Mouse (Mus musculus) lung, embryonic 14.5 days (tissue): Measurements from ENCODE around the gene Smdt1. TPM values are rescaled to one million over a fixed set of nuclear protein-coding genes. Genes with fewer than 3 reads are reported as not detected.
"Not testable (repeated sequence)": the region's sequence is repeated elsewhere in the genome, so short reads cannot be mapped to it uniquely, and the experiment has no call there.

Experiments used
- ATAC-seq: fragments of 200-750 bp; cut with Nextera tagmentation; 2 replicates; pipeline ENCODE4 v1.8.0; 2017; ENCODE audit warnings: mild to moderate bottlenecking, moderate TSS enrichment, moderate library complexity; ENCODE audit not compliant: insufficient read depth
- DNase-seq: peaks from one replicate; pipeline ENCODE4 v3.0.0-alpha.2; 2015
- H3K27ac ChIP-seq: fragments of 300-500 bp; sonication (generic); 2 replicates; pipeline ENCODE4 v1.5.1; 2014; ENCODE audit warnings: low read depth, mild to moderate bottlenecking, moderate library complexity
- H3K27me3 ChIP-seq: fragments of 300-500 bp; sonication (generic); 2 replicates; pipeline ENCODE4 v1.6.1; 2014; ENCODE audit warnings: low read length, control low read depth; ENCODE audit not compliant: insufficient read depth
- H3K36me3 ChIP-seq: fragments of 300-500 bp; sonication (generic); 2 replicates; pipeline ENCODE4 v1.6.1; 2014; ENCODE audit warnings: control low read depth; ENCODE audit not compliant: insufficient read depth
- H3K4me1 ChIP-seq: fragments of 300-500 bp; sonication (generic); 2 replicates; pipeline ENCODE4 v1.6.1; 2014; ENCODE audit warnings: antibody characterized with exemption, control low read depth; ENCODE audit not compliant: insufficient read depth
- H3K4me2 ChIP-seq: fragments of 300-500 bp; sonication (generic); 2 replicates; pipeline ENCODE4 v1.6.1; 2014; ENCODE audit warnings: mild to moderate bottlenecking
- H3K4me3 ChIP-seq: fragments of 300-500 bp; sonication (generic); 2 replicates; pipeline ENCODE4 v1.5.1; 2014; ENCODE audit warnings: low read depth, low read length
- H3K9ac ChIP-seq: fragments of 300-500 bp; sonication (generic); 2 replicates; pipeline ENCODE4 v1.6.1; 2014
- H3K9me3 ChIP-seq: fragments of 300-500 bp; sonication (generic); 2 replicates; pipeline ENCODE4 v1.6.1; 2016; ENCODE audit warnings: low read depth, low read length, control low read depth
- CTCF ChIP-seq: IDR thresholded peaks from 2 replicates; pipeline ENCODE4 v1.5.1; 2016; ENCODE audit warnings: antibody characterized with exemption, low read depth
- WGBS: fragments of 180-500 bp; shearing (Covaris S2); extraction: QIAGEN DNeasy Blood & Tissue Kit; methylation state at CpG from one replicate; pipeline ENCODE4 v1.1.7; 2014; 5-methylcytosine and 5-hydroxymethylcytosine counted together
- polyA plus RNA-seq: library from polyadenylated mRNA; unstranded; fragments of >200 nt; fragmentation: Nextera tagmentation; extraction: Ambion mirVana; gene quantifications from 2 replicates; pipeline ENCODE4 v1.2.1, GENCODE M21; 2014

Smdt1 gene
- polyA plus RNA-seq, 1 experiment from 2014 or later, result 226 TPM

DNA sequence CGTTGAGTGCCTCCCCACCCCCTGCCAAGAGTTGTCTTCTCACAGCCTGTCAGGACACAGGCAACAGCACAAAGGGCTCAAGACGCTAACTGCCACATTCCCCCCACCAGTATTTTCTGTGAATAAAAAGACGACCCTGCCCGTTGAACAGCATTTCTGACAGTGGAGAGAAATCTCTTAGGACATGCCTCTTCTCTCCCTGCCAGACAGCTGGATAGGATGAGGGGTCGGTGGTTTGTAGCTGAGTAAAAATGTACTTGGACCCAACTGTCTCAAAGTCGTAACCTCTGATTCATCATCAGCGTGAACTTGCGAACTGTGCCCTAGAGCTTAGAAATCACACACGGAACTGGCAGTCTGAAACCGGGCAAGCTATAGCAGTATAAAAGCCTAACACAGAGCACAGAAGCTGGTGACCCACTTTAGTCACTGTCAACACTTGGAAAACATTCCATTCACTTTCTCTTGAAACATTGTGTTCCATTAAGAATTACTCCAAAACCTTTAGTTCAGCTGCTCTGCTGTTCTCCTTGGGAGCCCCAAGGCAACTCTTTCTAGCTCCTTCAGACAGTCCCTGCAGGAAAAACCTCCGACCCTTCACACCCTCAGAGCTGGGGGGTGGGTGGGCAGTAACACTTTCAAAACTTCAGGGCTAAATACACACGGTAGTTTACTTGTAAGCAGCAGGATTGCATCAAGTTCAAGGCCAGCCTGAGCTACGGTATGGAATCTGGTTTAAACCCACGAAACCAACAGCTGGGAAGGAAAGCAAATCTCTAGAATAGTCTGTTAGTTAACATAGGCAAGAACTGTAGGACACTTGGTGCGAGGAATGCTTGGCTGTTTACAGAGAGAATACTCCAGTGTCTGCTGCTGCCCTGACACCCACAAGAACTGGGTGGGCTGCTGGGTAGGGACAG lies 39.8 kb downstream of the Smdt1 start:
- H3K9me3 ChIP-seq, result no peaks in the 10 kb centered on the region
- H3K36me3 ChIP-seq, result no peaks in the 10 kb centered on the region; the same call in 1 of the 2 replicates
- DNase-seq (peak; percentile 38), ATAC-seq (no peak)
- peak overlapping the region; percentile 3 for H3K27ac ChIP-seq
- TF ChIP-seq CTCF, result no peak
- H3K27me3 ChIP-seq, result no peaks in the 10 kb centered on the region
- H3K9ac ChIP-seq, result no peak overlapping the region
- no peak overlapping the region for H3K4me3 ChIP-seq
- peaks cover 3% of the 10 kb centered on the region; the same call in 1 of the 2 replicates for H3K4me1 ChIP-seq
- 26% methylated on average over 15 of the region's 15 CpGs for WGBS
- peak overlapping the region; percentile 65 for H3K4me2 ChIP-seq

DNA sequence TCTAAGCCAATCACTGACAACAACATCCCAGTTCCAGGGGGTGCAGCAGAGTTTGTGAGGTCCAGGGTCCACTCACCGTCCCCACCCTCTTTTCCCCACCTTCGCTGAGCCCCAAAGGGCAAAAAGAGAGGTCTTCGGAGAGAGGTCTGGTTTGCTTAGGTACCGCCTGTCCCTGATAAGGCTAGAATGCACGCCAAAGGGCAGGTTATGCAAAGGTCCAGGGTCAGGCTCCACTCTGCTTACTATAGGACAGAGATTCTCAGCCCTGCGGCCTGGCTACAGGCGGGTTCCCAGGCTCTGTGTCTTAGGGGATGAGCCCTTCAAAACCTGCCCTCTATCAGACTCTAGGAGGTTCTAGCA lies 40.7 kb downstream of the Smdt1 start:
- 14% methylated on average over 7 of the region's 7 CpGs for WGBS
- no peaks in the 10 kb centered on the region for H3K9me3 ChIP-seq
- H3K27me3 ChIP-seq, result no peaks in the 10 kb centered on the region
- peaks cover 3% of the 10 kb centered on the region; the same call in 1 of the 2 replicates for H3K4me1 ChIP-seq
- peak overlapping the region; percentile 49 for H3K9ac ChIP-seq
- DNase-seq (no peak), ATAC-seq (no peak)
- H3K4me3 ChIP-seq, result peak overlapping the region; percentile 42
- peak overlapping the region; percentile 65 for H3K4me2 ChIP-seq
- TF ChIP-seq CTCF, result no peak
- peak overlapping the region; percentile 68; the same call in 1 of the 2 replicates for H3K27ac ChIP-seq
- no peaks in the 10 kb centered on the region for H3K36me3 ChIP-seq

DNA sequence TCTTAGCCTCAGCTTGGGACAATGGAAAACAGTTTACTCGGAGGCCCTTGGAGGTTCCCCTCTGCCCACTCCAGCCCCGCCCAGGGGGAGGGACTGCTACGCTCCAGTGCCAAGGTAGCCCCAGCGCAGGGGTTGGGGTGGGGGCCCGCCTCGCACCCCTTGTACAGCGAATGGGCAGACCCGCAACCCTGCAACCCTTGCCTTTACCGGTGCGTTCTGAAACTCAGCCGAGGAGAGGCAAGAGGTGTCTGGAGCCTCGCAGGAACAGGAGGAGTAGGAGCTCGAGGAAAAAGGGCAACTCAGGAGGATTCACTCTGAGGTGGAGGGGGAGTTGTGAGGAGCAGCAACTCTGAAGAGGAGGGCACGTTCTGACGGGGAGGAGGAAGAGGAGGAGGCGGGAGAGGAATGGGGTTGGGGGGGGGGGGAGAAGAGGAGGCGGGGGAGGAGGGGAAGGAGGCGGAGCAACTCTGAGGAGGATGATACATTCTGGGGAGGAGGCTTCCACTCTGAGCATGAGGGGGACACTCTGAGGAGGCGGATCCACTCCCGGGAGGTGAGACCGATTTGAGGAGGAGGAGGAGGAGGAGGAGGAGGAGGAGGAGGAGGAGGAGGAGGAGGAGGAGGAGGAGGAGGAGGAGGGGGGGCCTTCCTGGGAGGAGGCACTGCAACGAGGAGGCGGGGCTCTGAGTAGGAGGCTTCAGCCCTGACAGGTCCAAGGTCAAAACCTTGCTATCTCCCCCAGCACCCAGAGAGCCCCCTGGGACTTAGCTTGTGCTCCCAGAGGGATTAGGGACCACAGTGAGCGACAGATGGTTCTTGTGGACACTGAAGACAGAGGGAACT lies 41.3 kb downstream of the Smdt1 start, which contains the start of gene Cyp2d22:
Gene Cyp2d22 (minus strand): TSS at position 390 of the 843 bp plus-strand sequence.
- TF ChIP-seq CTCF, result no peak
- Histone ChIP-seq H3K9me3 (no peaks in the 10 kb centered on the region), H3K9ac (peak within 1 kb of the TSS; percentile 49), H3K4me3 (peak within 1 kb of the TSS; percentile 42), H3K4me2 (peak within 1 kb of the TSS; percentile 65), H3K27ac (peak within 1 kb of the TSS; percentile 68; the same call in 1 of the 2 replicates), H3K27me3 (no peaks in the 10 kb centered on the region), H3K36me3 (no peaks in the 10 kb centered on the region), H3K4me1 (peaks cover 3% of the 10 kb centered on the region; the same call in 1 of the 2 replicates)
- 1% methylated on average over 18 of the region's 24 CpGs for WGBS
- peak; percentile 72 for ATAC-seq
- peak; percentile 69 for DNase-seq

DNA sequence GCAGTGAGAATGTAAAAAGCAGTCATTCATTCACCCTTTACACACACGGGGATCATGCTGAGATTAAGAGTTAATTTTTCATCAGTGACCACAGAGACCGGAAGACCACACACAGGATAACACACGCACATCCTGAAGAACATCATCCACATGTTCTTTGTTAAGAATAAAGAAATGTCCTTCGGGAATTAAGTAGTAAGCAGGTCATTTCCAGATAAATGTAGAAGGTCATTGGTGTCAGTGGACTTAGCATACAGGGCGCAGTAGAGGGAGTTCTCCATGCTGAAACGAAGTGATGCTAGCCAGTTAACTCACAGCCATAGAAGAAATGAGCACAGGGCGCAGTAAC lies 41.9 kb downstream of the Smdt1 start:
- H3K9me3 ChIP-seq, result no peaks in the 10 kb centered on the region
- no peaks in the 10 kb centered on the region for H3K36me3 ChIP-seq
- H3K4me2 ChIP-seq, result peak overlapping the region; percentile 65
- WGBS, result 23% methylated on average over 7 of the region's 7 CpGs
- no peak for DNase-seq
- H3K4me1 ChIP-seq, result peaks cover 3% of the 10 kb centered on the region; the same call in 1 of the 2 replicates
- no peaks in the 10 kb centered on the region for H3K27me3 ChIP-seq
- ATAC-seq, result no peak
- H3K27ac ChIP-seq, result no peak overlapping the region
- peak overlapping the region; percentile 42 for H3K4me3 ChIP-seq
- TF ChIP-seq CTCF, result no peak
- H3K9ac ChIP-seq, result no peak overlapping the region

DNA sequence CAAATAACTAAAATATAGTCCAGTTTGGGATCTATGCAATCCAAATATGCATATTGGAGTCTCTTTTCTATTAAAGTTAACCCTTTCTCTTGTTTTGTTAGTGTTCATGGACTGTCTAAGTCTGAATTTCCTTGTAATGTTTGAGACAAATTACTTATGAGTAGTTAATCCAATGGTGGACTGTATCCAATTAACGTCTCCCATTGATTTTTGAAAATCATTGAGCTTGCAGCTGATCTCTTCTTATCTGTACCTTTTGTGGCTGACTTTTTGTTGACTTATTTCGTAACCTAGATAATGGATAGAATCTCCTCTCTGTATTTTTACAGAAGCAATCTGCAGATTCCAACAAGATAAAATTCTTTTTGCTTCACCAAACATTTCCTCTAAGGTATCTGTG lies 43.7 kb downstream of the Smdt1 start:
- Histone ChIP-seq H3K27me3 (no peaks in the 10 kb centered on the region), H3K4me2 (no peak overlapping the region), H3K4me1 (peaks cover 3% of the 10 kb centered on the region; the same call in 1 of the 2 replicates), H3K4me3 (no peak overlapping the region), H3K9ac (no peak overlapping the region), H3K9me3 (no peaks in the 10 kb centered on the region), H3K36me3 (no peaks in the 10 kb centered on the region), H3K27ac (no peak overlapping the region)
- WGBS, result 90% methylated on average over 2 of the region's 2 CpGs
- no peak for ATAC-seq
- TF ChIP-seq CTCF, result no peak
- DNase-seq, result no peak

DNA sequence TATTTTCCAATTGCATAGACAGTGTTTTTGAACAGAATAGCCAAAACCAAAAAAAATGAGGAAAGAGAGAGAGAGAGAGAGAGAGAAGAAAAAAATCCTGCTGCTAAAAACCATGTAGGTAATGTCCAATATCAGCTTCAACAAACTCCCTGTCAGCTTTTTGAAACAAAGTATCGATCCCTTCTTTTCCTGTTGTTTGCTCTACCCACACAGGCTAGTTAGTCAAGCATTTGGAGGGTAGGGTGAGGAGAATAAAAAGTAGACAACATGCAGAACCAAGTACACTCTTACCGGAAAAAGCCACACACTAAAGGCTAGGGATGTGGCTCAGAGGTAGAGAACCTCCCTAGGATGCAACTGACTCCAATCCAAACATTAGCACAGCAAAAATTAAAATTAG lies 47.0 kb downstream of the Smdt1 start:
- no peak for TF ChIP-seq CTCF
- ATAC-seq, result no peak
- no peak for DNase-seq
- 78% methylated on average over 2 of the region's 2 CpGs for WGBS
- Histone ChIP-seq H3K36me3 (no peaks in the 10 kb centered on the region), H3K27me3 (no peaks in the 10 kb centered on the region), H3K4me1 (no peaks in the 10 kb centered on the region), H3K9me3 (no peaks in the 10 kb centered on the region), H3K4me2 (no peak overlapping the region), H3K4me3 (no peak overlapping the region), H3K9ac (no peak overlapping the region), H3K27ac (no peak overlapping the region)

DNA sequence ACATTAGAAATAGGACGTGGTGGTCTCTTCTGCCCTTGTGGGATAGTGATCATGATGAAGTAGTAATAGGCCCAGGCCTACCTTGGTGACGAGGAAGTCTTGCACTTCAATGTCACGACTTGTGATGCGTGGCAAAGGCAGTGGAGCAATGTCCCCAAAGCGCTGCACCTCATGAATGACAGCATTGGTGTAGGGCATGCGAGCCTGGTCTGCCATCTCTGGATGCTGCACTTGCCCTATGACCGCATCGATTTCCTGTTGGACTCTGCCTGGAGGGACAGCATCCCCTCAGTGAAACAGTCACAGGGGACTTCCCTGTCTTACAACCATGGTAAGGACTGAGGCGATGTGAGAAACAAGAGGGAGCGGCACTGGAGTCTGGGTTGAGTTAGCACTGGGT lies 51.2 kb downstream of the Smdt1 start:
- not testable (repeated sequence) for ATAC-seq, H3K27me3 ChIP-seq, DNase-seq, H3K9ac ChIP-seq, H3K27ac ChIP-seq, H3K9me3 ChIP-seq, H3K4me2 ChIP-seq, H3K36me3 ChIP-seq, H3K4me3 ChIP-seq, H3K4me1 ChIP-seq
- WGBS, result 87% methylated on average over 10 of the region's 10 CpGs

DNA sequence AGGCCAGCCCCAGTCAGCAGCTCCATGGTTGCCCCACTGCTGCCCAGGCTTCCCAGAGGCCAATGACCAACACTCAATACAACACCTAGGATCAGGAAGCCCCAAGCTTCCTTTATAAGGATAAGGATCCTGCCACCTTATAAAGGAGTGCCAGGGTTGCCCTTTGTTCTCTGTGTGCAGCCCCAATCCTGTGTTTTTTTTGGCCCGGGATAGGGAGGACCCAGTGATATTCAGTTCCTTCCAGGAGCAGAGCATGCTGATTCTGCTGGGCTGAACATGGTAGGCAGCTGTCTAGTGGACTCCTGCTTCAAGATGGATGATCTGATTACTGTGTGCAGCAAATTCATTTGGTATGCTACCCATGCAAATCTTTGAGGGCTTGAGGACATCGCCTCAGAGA lies 55.2 kb downstream of the Smdt1 start, which contains the start of gene Cyp2d11:
Gene Cyp2d11 (minus strand): TSS at position 101 of the 400 bp plus-strand sequence.
- WGBS, result 87% methylated on average over 2 of the region's 2 CpGs

DNA sequence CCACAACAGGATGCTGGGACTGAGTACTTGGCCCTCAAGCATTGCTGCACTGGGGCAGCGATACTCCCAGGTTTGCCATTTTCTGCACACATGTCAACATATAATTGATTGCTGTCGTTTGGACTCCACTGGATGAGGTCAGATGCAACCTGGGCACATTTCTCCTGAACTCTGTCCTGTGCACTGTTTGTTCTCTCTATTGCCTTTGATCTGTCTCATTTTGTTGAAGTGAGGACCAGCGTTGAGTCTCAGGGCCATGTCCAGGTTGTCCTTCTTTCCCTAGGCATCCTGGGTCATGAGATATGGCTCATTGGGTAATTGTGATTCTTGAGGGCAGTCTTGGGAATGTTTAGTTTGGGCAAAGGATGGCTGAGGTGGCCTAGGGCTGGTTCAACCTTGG lies 57.2 kb downstream of the Smdt1 start:
- DNase-seq, H3K27ac ChIP-seq, H3K4me1 ChIP-seq, H3K4me2 ChIP-seq, H3K27me3 ChIP-seq, H3K36me3 ChIP-seq, H3K9me3 ChIP-seq, H3K9ac ChIP-seq, ATAC-seq, H3K4me3 ChIP-seq: not testable (repeated sequence)
- WGBS, result 67% methylated on average over 3 of the region's 3 CpGs

More for the DNA sequence above, 55.2 kb downstream of the Smdt1 start, which contains the start of gene Cyp2d11:
- ATAC-seq, DNase-seq, H3K27ac ChIP-seq, H3K4me1 ChIP-seq, H3K27me3 ChIP-seq, H3K4me2 ChIP-seq, H3K4me3 ChIP-seq, H3K9ac ChIP-seq, H3K36me3 ChIP-seq, H3K9me3 ChIP-seq: not testable (repeated sequence)
